Mouse (Mus musculus): ENCODE measurements around the gene Kctd19. TPM values are rescaled to one million over a fixed set of nuclear protein-coding genes. Genes with fewer than 3 reads are reported as not detected.

Kctd19 gene
- polyA plus RNA-seq, 1 experiment from 2014 or later: not detected

- Histone ChIP-seq H3K27ac (ENCODE audit: low read depth) (no peak overlapping the region), H3K4me1 (replicated peaks; ENCODE audit: control insufficient read depth, insufficient read depth, low read length) (no peaks in the 10 kb centered on the region), H3K27me3 (replicated peaks; ENCODE audit: control insufficient read depth, insufficient read depth, low read length) (no peaks in the 10 kb centered on the region), H3K9ac (ENCODE audit: low read length) (no peak overlapping the region), H3K4me2 (ENCODE audit: low read length) (no peak overlapping the region), H3K9me3 (ENCODE audit: control insufficient read depth, low read length) (no peaks in the 10 kb centered on the region), H3K36me3 (ENCODE audit: control insufficient read depth, insufficient read depth, low read length) (no peaks in the 10 kb centered on the region), H3K4me3 (ENCODE audit: low read depth, low read length) (no peak overlapping the region)
- WGBS: 63% methylated on average over 5 of the region's 5 CpGs
- ATAC-seq (replicated peaks; ENCODE audit: low FRiP score, low TSS enrichment, low read depth) (no peak), DNase-seq (ENCODE audit: low spot score) (no peak)
These were observed 20.8 kb upstream of the Kctd19 start for GRCm38 (mm10) chr8:105434136-105434535.

- H3K36me3 ChIP-seq (ENCODE audit: control insufficient read depth, insufficient read depth, low read length): no peaks in the 10 kb centered on the region
- H3K4me2 ChIP-seq (ENCODE audit: low read length): no peak overlapping the region
- no peaks in the 10 kb centered on the region for H3K9me3 ChIP-seq (ENCODE audit: control insufficient read depth, low read length)
- WGBS: 54% methylated on average over 5 of the region's 5 CpGs
- H3K4me1 ChIP-seq (replicated peaks; ENCODE audit: control insufficient read depth, insufficient read depth, low read length): no peaks in the 10 kb centered on the region
- H3K27me3 ChIP-seq (replicated peaks; ENCODE audit: control insufficient read depth, insufficient read depth, low read length): no peaks in the 10 kb centered on the region
- H3K27ac ChIP-seq (ENCODE audit: low read depth): no peak overlapping the region
- H3K9ac ChIP-seq (ENCODE audit: low read length): no peak overlapping the region
- ATAC-seq (replicated peaks; ENCODE audit: low FRiP score, low TSS enrichment, low read depth): no peak
- no peak overlapping the region for H3K4me3 ChIP-seq (ENCODE audit: low read depth, low read length)
- no peak for DNase-seq (ENCODE audit: low spot score)
These were observed 20.2 kb upstream of the Kctd19 start for GRCm38 (mm10) chr8:105433511-105433910.

- H3K27ac ChIP-seq (ENCODE audit: low read depth): no peak overlapping the region
- H3K9me3 ChIP-seq (ENCODE audit: control insufficient read depth, low read length): no peaks in the 10 kb centered on the region
- no peaks in the 10 kb centered on the region for H3K4me1 ChIP-seq (replicated peaks; ENCODE audit: control insufficient read depth, insufficient read depth, low read length)
- no peaks in the 10 kb centered on the region for H3K36me3 ChIP-seq (ENCODE audit: control insufficient read depth, insufficient read depth, low read length)
- no peak overlapping the region for H3K4me2 ChIP-seq (ENCODE audit: low read length)
- H3K9ac ChIP-seq (ENCODE audit: low read length): no peak overlapping the region
- ATAC-seq (replicated peaks; ENCODE audit: low FRiP score, low TSS enrichment, low read depth): no peak
- H3K27me3 ChIP-seq (replicated peaks; ENCODE audit: control insufficient read depth, insufficient read depth, low read length): no peaks in the 10 kb centered on the region
- 73% methylated on average over 6 of the region's 6 CpGs for WGBS
- no peak overlapping the region for H3K4me3 ChIP-seq (ENCODE audit: low read depth, low read length)
- DNase-seq (ENCODE audit: low spot score): no peak
These were observed 19.7 kb upstream of the Kctd19 start for GRCm38 (mm10) chr8:105433021-105433420.

- ATAC-seq (replicated peaks; ENCODE audit: low FRiP score, low TSS enrichment, low read depth): no peak
- Histone ChIP-seq H3K9me3 (ENCODE audit: control insufficient read depth, low read length) (no peaks in the 10 kb centered on the region), H3K4me3 (ENCODE audit: low read depth, low read length) (no peak overlapping the region), H3K27ac (ENCODE audit: low read depth) (no peak overlapping the region), H3K9ac (ENCODE audit: low read length) (no peak overlapping the region), H3K4me2 (ENCODE audit: low read length) (no peak overlapping the region), H3K27me3 (replicated peaks; ENCODE audit: control insufficient read depth, insufficient read depth, low read length) (no peaks in the 10 kb centered on the region), H3K4me1 (replicated peaks; ENCODE audit: control insufficient read depth, insufficient read depth, low read length) (no peaks in the 10 kb centered on the region), H3K36me3 (ENCODE audit: control insufficient read depth, insufficient read depth, low read length) (no peaks in the 10 kb centered on the region)
- no peak for DNase-seq (ENCODE audit: low spot score)
- 66% methylated on average over 7 of the region's 7 CpGs for WGBS
These were observed 18.6 kb upstream of the Kctd19 start for GRCm38 (mm10) chr8:105431743-105432515.

GRCm38 (mm10) chr8:105426878-105427277, 13.6 kb upstream of the Kctd19 start:
- H3K4me3 ChIP-seq (ENCODE audit: low read depth, low read length): no peak overlapping the region
- no peaks in the 10 kb centered on the region for H3K9me3 ChIP-seq (ENCODE audit: control insufficient read depth, low read length)
- H3K36me3 ChIP-seq (ENCODE audit: control insufficient read depth, insufficient read depth, low read length): no peaks in the 10 kb centered on the region
- H3K27me3 ChIP-seq (replicated peaks; ENCODE audit: control insufficient read depth, insufficient read depth, low read length): no peaks in the 10 kb centered on the region
- WGBS: 59% methylated on average over 6 of the region's 6 CpGs
- no peak overlapping the region for H3K4me2 ChIP-seq (ENCODE audit: low read length)
- H3K9ac ChIP-seq (ENCODE audit: low read length): no peak overlapping the region
- no peaks in the 10 kb centered on the region for H3K4me1 ChIP-seq (replicated peaks; ENCODE audit: control insufficient read depth, insufficient read depth, low read length)
- H3K27ac ChIP-seq (ENCODE audit: low read depth): no peak overlapping the region
- no peak for ATAC-seq (replicated peaks; ENCODE audit: low FRiP score, low TSS enrichment, low read depth)
- no peak for DNase-seq (ENCODE audit: low spot score)

- no peaks in the 10 kb centered on the region for H3K4me1 ChIP-seq (replicated peaks; ENCODE audit: control insufficient read depth, insufficient read depth, low read length)
- no peaks in the 10 kb centered on the region for H3K36me3 ChIP-seq (ENCODE audit: control insufficient read depth, insufficient read depth, low read length)
- ATAC-seq (replicated peaks; ENCODE audit: low FRiP score, low TSS enrichment, low read depth) (no peak), DNase-seq (ENCODE audit: low spot score) (no peak)
- WGBS: 65% methylated on average over 1 of the region's 1 CpGs
- no peaks in the 10 kb centered on the region for H3K9me3 ChIP-seq (ENCODE audit: control insufficient read depth, low read length)
- no peaks in the 10 kb centered on the region for H3K27me3 ChIP-seq (replicated peaks; ENCODE audit: control insufficient read depth, insufficient read depth, low read length)
- H3K4me3 ChIP-seq (ENCODE audit: low read depth, low read length): no peak overlapping the region
- H3K9ac ChIP-seq (ENCODE audit: low read length): no peak overlapping the region
- H3K27ac ChIP-seq (ENCODE audit: low read depth): no peak overlapping the region
- no peak overlapping the region for H3K4me2 ChIP-seq (ENCODE audit: low read length)
These were observed 8.7 kb upstream of the Kctd19 start for GRCm38 (mm10) chr8:105422006-105422405.

GRCm38 (mm10) chr8:105419800-105420199, 6.5 kb upstream of the Kctd19 start:
- no peak for ATAC-seq (replicated peaks; ENCODE audit: low FRiP score, low TSS enrichment, low read depth)
- no peak for DNase-seq (ENCODE audit: low spot score)
- Histone ChIP-seq H3K4me2 (ENCODE audit: low read length) (no peak overlapping the region), H3K4me1 (replicated peaks; ENCODE audit: control insufficient read depth, insufficient read depth, low read length) (no peaks in the 10 kb centered on the region), H3K9ac (ENCODE audit: low read length) (no peak overlapping the region), H3K27me3 (replicated peaks; ENCODE audit: control insufficient read depth, insufficient read depth, low read length) (peaks cover 9% of the 10 kb centered on the region; the same call in 1 of the 2 replicates), H3K27ac (ENCODE audit: low read depth) (no peak overlapping the region), H3K36me3 (ENCODE audit: control insufficient read depth, insufficient read depth, low read length) (no peaks in the 10 kb centered on the region), H3K4me3 (ENCODE audit: low read depth, low read length) (no peak overlapping the region), H3K9me3 (ENCODE audit: control insufficient read depth, low read length) (no peaks in the 10 kb centered on the region)
- 78% methylated on average over 4 of the region's 4 CpGs for WGBS

GRCm38 (mm10) chr8:105418992-105419391, 5.7 kb upstream of the Kctd19 start:
- no peaks in the 10 kb centered on the region for H3K9me3 ChIP-seq (ENCODE audit: control insufficient read depth, low read length)
- ATAC-seq (replicated peaks; ENCODE audit: low FRiP score, low TSS enrichment, low read depth) (no peak), DNase-seq (ENCODE audit: low spot score) (no peak)
- H3K4me1 ChIP-seq (replicated peaks; ENCODE audit: control insufficient read depth, insufficient read depth, low read length): no peaks in the 10 kb centered on the region
- H3K4me3 ChIP-seq (ENCODE audit: low read depth, low read length): no peak overlapping the region
- no peaks in the 10 kb centered on the region for H3K36me3 ChIP-seq (ENCODE audit: control insufficient read depth, insufficient read depth, low read length)
- 70% methylated on average over 2 of the region's 2 CpGs for WGBS
- no peak overlapping the region for H3K27ac ChIP-seq (ENCODE audit: low read depth)
- peaks cover 17% of the 10 kb centered on the region for H3K27me3 ChIP-seq (replicated peaks; ENCODE audit: control insufficient read depth, insufficient read depth, low read length)
- H3K4me2 ChIP-seq (ENCODE audit: low read length): no peak overlapping the region
- no peak overlapping the region for H3K9ac ChIP-seq (ENCODE audit: low read length)

DNA sequence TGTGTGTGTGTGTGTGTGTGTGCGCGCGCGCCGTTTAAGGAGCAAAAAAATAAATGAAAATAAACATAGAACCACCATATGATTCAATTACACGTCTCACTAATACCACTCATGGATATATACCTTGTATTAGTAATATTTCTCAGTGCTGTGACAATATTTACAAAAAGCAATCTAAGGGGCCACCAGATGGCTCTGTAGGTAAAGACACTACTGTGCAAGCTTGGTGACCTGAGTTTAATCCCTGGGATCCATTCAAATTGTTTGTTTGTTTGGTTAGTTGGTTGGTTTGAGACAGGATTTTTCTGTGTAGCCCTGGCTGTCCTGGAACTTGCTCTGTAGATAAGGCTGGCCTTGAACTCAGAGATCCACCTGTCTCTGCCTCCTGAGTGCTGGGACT, 3.4 kb downstream of the Kctd19 start:
- Histone ChIP-seq H3K4me1 (replicated peaks; ENCODE audit: control insufficient read depth, insufficient read depth, low read length) (peaks cover 3% of the 10 kb centered on the region; the same call in 1 of the 2 replicates), H3K4me2 (ENCODE audit: low read length) (no peak overlapping the region), H3K9me3 (ENCODE audit: control insufficient read depth, low read length) (no peaks in the 10 kb centered on the region), H3K36me3 (ENCODE audit: control insufficient read depth, insufficient read depth, low read length) (no peaks in the 10 kb centered on the region), H3K9ac (ENCODE audit: low read length) (no peak overlapping the region), H3K27me3 (replicated peaks; ENCODE audit: control insufficient read depth, insufficient read depth, low read length) (peaks cover 32% of the 10 kb centered on the region), H3K27ac (ENCODE audit: low read depth) (no peak overlapping the region), H3K4me3 (ENCODE audit: low read depth, low read length) (no peak overlapping the region)
- DNase-seq (ENCODE audit: low spot score) (no peak), ATAC-seq (replicated peaks; ENCODE audit: low FRiP score, low TSS enrichment, low read depth) (no peak)
- WGBS: 88% methylated on average over 6 of the region's 6 CpGs
